Mouse (Mus musculus) C2C12 (cell line): Measurements from ENCODE around the gene Kcna1. TPM values are rescaled to one million over a fixed set of nuclear protein-coding genes. Genes with fewer than 3 reads are reported as not detected.

Experiments used
- H3K27me3 ChIP-seq: one replicate; pipeline ENCODE4 v1.6.1; 2011; ENCODE audit not compliant: control insufficient read depth, insufficient read depth, insufficient read length
- H3K36me3 ChIP-seq: one replicate; pipeline ENCODE4 v1.6.1; 2011; ENCODE audit not compliant: control insufficient read depth, insufficient read depth
- H3K4me3 ChIP-seq: one replicate; pipeline ENCODE4 v1.5.1; 2011; ENCODE audit warnings: mild to moderate bottlenecking, control low read depth; ENCODE audit not compliant: poor library complexity, insufficient read depth, severe bottlenecking
- H3K79me2 ChIP-seq: one replicate; pipeline ENCODE4 v1.6.1; 2011; ENCODE audit not compliant: control insufficient read depth, insufficient read depth
- H3K79me3 ChIP-seq: one replicate; pipeline ENCODE4 v1.6.1; 2011; ENCODE audit warnings: low read depth, control low read depth
- H3ac ChIP-seq: one replicate; pipeline ENCODE3; 2011; ENCODE audit warnings: low read depth; ENCODE audit not compliant: control insufficient read depth, insufficient read length
- CEBPB ChIP-seq: IDR thresholded peaks from one replicate; pipeline ENCODE4 v1.6.1; 2011; ENCODE audit warnings: low read depth, mild to moderate bottlenecking, control low read depth, moderate library complexity
- CTCF ChIP-seq: IDR thresholded peaks from one replicate; pipeline ENCODE4 v1.5.1; 2011; ENCODE audit not compliant: control insufficient read depth, insufficient read depth, insufficient read length
- FOSL1 ChIP-seq: IDR thresholded peaks from one replicate; pipeline ENCODE4 v1.8.0; 2011; ENCODE audit warnings: mild to moderate bottlenecking, low read length; ENCODE audit not compliant: poor library complexity, insufficient read depth, severe bottlenecking
- MAX ChIP-seq: IDR thresholded peaks from one replicate; pipeline ENCODE4 v1.6.1; 2011; ENCODE audit warnings: mild to moderate bottlenecking, control low read depth
- MYOD1 ChIP-seq: IDR thresholded peaks from one replicate; pipeline ENCODE4 v1.6.1; 2011; ENCODE audit warnings: low read depth; ENCODE audit not compliant: control insufficient read depth, insufficient read length
- MYOG ChIP-seq: IDR thresholded peaks from one replicate; pipeline ENCODE4 v1.6.1; 2011; ENCODE audit not compliant: control insufficient read depth, insufficient read length; ENCODE audit errors: extremely low read depth
- USF1 ChIP-seq: IDR thresholded peaks from one replicate; pipeline ENCODE4 v1.6.1; 2011; ENCODE audit warnings: low read depth, mild to moderate bottlenecking, control low read depth, moderate library complexity
- polyA plus RNA-seq: library from polyadenylated mRNA; unstranded; fragments of >200 nt; fragmentation: generic; extraction: Trizol; gene quantifications from one replicate; pipeline ENCODE4 v1.2.1, GENCODE M21; 2012; ENCODE audit warnings: missing spikeins

Gene Kcna1
- polyA plus RNA-seq, 1 experiment = not detected

DNA sequence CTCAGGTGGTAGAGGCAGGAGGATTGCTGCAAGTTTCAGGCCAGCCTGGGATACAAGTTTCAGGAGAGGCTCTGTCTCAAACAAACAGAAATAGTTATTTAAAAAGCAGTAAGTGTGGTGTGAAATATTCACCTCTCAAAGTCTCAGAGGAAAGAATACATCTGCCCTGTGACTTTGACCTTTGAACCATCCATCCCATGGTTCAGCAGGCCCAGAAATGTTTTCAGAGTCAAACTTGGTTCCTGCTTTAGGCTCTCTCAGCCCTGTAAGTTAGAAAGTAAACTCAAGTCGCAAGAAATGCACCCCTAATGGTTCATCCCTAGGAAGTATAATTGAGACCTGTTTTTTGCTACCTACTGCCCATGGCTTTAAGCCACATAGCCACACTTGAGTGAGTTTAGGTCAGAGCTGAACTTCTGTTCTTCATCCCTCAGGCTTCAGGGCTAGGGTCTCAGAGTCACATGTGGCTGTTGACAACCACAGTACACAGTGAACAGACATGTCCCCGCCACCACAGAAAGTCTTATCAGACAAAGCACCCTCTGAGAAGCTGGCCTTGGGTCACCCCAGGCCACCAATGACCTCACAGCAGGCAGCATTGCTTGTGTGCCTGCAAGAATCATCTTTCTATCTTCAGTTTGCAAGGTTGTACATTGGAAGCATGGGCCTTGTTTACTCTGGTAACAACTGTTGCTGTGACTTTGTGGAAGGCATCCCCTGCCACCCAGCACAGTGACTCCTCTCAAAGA is 11.6 kb upstream of the Kcna1 start:
- Histone ChIP-seq H3K36me3 (no peaks in the 10 kb centered on the region), H3K79me2 (no peaks in the 10 kb centered on the region), H3K79me3 (no peaks in the 10 kb centered on the region), H3K27me3 (peaks cover 22% of the 10 kb centered on the region), H3ac (no peak overlapping the region), H3K4me3 (no peak overlapping the region)
- no peak for TF ChIP-seq FOSL1
- no peak for TF ChIP-seq MAX
- no peak for TF ChIP-seq MYOG
- TF ChIP-seq CTCF = no peak
- no peak for TF ChIP-seq USF1
- TF ChIP-seq MYOD1 = no peak
- TF ChIP-seq CEBPB = no peak

DNA sequence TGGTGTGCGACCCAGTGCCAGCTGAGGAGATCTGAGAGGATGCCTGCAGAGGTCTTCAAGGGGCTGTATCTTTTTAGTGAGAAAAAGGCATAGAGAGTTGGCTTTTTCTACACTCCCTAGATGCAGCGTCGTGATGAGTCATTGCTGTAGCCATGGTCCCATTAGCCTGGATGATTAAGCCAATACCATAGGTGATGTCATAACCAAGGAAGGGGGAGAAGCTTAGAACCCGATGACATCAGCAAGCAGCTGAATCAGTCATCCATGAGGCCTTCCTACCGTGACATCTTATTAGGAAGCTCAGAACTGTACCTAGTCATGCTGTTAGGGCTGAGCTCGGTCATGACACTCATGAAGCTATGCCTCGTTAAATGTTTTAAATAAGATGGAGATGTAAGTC is 7.4 kb upstream of the Kcna1 start:
- TF ChIP-seq MYOG = no peak
- TF ChIP-seq USF1 = no peak
- no peak for TF ChIP-seq MYOD1
- TF ChIP-seq CTCF = no peak
- TF ChIP-seq MAX = no peak
- no peak for TF ChIP-seq FOSL1
- no peak for TF ChIP-seq CEBPB
- Histone ChIP-seq H3K79me2 (no peaks in the 10 kb centered on the region), H3K27me3 (peaks cover 27% of the 10 kb centered on the region), H3ac (no peak overlapping the region), H3K36me3 (no peaks in the 10 kb centered on the region), H3K4me3 (no peak overlapping the region), H3K79me3 (no peaks in the 10 kb centered on the region)

DNA sequence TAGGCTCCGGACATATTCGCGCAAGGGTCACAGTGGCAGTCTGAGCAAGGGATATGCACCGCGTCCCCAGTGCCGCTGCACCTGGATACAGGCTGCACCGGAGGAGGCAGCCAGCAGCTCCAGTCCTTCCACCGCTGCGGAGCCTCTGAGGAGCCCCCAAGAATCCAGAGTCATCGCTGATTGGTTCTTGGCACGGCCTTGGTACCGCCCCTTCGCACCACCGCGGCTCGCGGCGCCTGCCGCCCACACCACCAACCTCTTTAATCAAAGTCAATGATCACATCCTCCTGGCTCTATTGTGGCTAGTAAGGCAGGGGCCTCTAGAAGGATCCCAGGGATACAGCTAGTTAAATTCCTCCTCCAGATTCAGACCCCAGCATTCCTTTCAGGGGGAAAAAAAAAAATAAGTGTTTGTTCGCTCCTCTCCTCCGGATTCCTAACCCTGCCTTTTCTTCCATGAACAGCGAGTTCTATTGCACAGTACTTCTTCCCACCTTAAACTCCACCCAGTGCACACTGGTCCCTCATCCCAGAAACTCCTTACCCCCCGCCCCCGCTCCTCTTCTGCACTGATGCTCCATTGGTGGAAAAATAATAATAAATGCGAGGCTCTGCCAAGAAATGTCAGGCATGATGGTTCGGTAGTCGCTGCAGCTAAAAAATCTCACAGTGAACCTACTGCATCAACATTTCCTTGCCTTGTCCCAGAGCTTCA is 383 bp downstream of the Kcna1 start:
- Histone ChIP-seq H3ac (no peak overlapping the region), H3K36me3 (no peaks in the 10 kb centered on the region), H3K79me3 (no peaks in the 10 kb centered on the region), H3K79me2 (no peaks in the 10 kb centered on the region), H3K27me3 (peaks cover 68% of the 10 kb centered on the region), H3K4me3 (no peak overlapping the region)
- TF ChIP-seq MYOD1 = no peak
- TF ChIP-seq CTCF = no peak

DNA sequence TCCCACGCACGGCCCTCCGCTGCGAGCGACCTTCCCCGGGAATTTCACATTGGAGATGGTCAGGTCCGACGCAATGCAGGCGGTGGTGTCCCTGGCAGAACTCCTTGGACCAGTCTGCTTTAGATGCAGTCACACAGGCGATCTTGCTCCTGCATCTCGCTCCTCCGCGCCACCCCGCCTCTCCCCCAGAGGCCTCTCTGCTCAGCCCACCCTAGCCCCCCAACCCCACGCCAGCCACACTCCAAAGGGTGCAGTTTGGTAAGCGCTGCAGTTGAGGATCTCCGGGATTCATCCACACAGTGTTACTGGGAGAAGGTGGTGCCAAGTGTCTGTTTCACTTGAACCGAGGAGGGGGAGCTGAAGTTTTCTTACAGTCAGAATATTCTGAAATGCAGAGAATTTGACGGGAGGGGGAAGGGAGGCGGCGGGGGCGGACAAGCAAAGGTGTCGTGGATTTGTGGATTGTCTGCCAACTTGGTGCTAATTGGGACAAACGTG is 1.1 kb downstream of the Kcna1 start:
- Histone ChIP-seq H3K27me3 (peaks cover 60% of the 10 kb centered on the region), H3K79me2 (no peaks in the 10 kb centered on the region), H3K36me3 (no peaks in the 10 kb centered on the region), H3K4me3 (no peak overlapping the region), H3ac (no peak overlapping the region), H3K79me3 (no peaks in the 10 kb centered on the region)
- TF ChIP-seq MYOD1 = no peak

DNA sequence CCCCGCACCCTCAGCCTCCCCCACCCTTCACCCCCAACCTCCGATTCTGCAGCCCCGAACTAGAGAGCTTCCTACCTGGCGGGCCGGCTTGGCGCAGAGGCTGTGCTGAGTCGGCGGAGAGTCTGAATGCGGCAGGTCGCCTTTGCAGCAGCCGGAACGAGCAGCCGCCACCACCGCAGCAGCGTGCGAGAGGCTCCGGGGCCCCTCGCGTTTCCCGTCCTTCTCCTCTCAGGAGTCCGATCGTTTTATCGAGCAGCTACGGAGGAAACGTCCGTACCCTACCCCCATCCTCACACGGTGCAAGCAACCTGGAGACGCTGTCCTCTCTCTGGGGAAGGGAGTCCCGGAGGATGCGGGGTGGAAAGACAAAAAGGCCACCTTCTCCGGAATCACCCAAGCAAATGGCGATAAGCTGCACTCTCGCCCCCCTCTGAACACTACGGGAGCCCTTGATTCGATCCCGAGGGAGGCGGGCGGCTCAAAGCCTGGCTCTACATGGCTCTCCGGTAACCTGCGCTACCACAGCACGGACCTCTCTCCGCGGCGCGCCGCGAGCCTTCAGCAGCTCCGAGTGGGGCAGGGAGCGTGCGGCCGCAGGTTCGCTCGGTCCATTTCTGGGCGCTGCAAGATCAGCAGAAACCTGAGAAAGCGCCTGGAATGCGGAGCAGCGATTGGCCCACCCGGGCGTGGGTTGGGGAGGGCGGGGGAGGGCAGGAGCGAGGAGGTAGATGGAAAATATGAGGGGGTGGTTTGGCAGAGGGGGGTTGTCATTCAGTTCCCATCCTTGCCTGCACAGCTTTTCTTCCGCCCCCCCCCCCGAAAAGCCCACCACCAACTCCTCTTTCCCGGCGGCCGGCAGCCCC is 1.8 kb downstream of the Kcna1 start:
- peaks cover 58% of the 10 kb centered on the region for H3K27me3 ChIP-seq
- no peak overlapping the region for H3ac ChIP-seq
- TF ChIP-seq MAX = no peak
- TF ChIP-seq FOSL1 = no peak
- no peak for TF ChIP-seq MYOD1
- no peak for TF ChIP-seq CEBPB
- no peak for TF ChIP-seq USF1
- TF ChIP-seq CTCF = no peak
- TF ChIP-seq MYOG = no peak
- no peaks in the 10 kb centered on the region for H3K79me2 ChIP-seq
- no peaks in the 10 kb centered on the region for H3K36me3 ChIP-seq
- H3K4me3 ChIP-seq = no peak overlapping the region
- H3K79me3 ChIP-seq = no peaks in the 10 kb centered on the region
